Mouse (Mus musculus): ENCODE measurements around the gene Usp34. TPM values are rescaled to one million over a fixed set of nuclear protein-coding genes. Genes with fewer than 3 reads are reported as not detected.

Usp34 gene
- polyA plus RNA-seq, 1 experiment: 51.1 TPM

GRCm38 (mm10) chr11:23515315-23515714, 208.6 kb downstream of the Usp34 start:
- TF ChIP-seq POLR2A (IDR thresholded peaks at IDR 0.05; ENCODE audit: borderline replicate concordance, insufficient read depth, low read length) (no peak), CTCF (IDR thresholded peaks at IDR 0.05; ENCODE audit: borderline replicate concordance, insufficient read depth, low read depth, low read length) (no peak)
- H3K4me3 ChIP-seq (replicated peaks; ENCODE audit: insufficient read depth, low read depth, low read length): no peak overlapping the region
- 76% methylated on average over 2 of the region's 2 CpGs for WGBS
- no peaks in the 10 kb centered on the region for H3K27me3 ChIP-seq (ENCODE audit: control insufficient read depth, insufficient read depth, low read length)
- no peaks in the 10 kb centered on the region for H3K4me1 ChIP-seq (ENCODE audit: control insufficient read depth, insufficient read depth, low read length)
- no peak overlapping the region for H3K27ac ChIP-seq (ENCODE audit: insufficient read depth, low read length)
- DNase-seq: no peak

DNA sequence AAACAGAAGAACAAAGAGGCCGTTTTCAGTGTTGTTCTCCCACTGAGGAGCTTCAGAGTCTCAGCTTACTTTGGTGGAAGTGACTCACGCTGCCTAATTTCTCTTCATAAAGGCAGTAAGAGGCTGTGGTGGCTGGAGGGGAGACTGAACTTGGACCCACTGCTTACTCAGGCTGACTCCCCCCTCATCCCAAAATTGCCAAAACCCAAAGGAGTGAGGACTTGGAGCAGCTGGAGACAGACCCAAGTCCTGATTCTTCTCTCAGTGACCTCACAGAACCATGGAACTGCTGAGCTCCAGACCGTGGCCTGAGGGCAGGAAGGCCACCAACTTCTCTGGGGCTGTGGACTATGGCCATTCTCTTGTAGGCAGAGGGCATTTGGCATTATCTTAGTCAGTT, 212.3 kb downstream of the Usp34 start:
- no peak overlapping the region for H3K27ac ChIP-seq (ENCODE audit: insufficient read depth, low read length)
- no peak for DNase-seq
- no peak overlapping the region for H3K4me3 ChIP-seq (replicated peaks; ENCODE audit: insufficient read depth, low read depth, low read length)
- no peaks in the 10 kb centered on the region for H3K4me1 ChIP-seq (ENCODE audit: control insufficient read depth, insufficient read depth, low read length)
- no peaks in the 10 kb centered on the region for H3K27me3 ChIP-seq (ENCODE audit: control insufficient read depth, insufficient read depth, low read length)
- TF ChIP-seq CTCF (IDR thresholded peaks at IDR 0.05; ENCODE audit: borderline replicate concordance, insufficient read depth, low read depth, low read length): no peak
- no peak for TF ChIP-seq POLR2A (IDR thresholded peaks at IDR 0.05; ENCODE audit: borderline replicate concordance, insufficient read depth, low read length)
- 76% methylated on average over 3 of the region's 3 CpGs for WGBS

DNA sequence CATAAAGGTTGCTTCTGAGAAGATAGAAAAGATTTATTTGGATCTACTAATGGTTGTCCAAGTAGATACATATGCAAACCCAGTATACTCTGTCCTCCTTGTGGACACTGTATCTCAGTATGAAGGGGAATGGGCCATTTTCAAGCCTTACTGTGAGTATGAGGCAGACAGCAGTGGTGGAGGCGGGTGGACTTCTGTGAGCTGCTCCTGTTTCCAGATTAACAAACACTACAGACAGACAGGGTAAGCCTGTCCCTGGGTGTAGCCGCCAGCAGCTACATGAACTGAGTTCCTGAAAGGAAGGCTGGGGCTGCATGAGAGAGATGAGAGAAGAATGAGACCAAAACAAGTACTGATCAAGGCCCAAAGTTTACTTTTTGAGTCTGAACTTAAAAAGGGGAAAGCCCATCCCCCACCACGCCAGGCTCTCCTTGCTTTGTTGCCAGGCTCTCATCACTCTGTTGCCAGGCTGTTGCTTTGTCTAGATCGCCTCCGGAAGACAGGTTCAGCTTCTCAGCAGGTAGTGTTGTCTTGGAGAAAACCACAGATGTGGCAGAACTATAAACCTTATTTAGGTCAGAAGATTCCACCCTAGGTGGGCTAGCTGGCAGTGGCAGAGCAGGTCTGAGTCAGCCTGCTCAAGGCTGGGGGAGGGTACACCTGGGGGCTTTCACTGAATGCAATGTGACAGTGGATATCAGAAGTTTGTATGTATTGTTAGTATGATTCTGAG, 213.9 kb downstream of the Usp34 start, which contains the start of gene 1700093K21Rik:
Gene 1700093K21Rik, minus strand, starts transcription at position 683 of the 733 bp plus-strand sequence.
- WGBS: 39% methylated on average over 5 of the region's 5 CpGs
- DNase-seq: no peak

GRCm38 (mm10) chr11:23537446-23537845, 230.8 kb downstream of the Usp34 start:
- no peak overlapping the region for H3K27ac ChIP-seq (ENCODE audit: insufficient read depth, low read length)
- TF ChIP-seq CTCF (IDR thresholded peaks at IDR 0.05; ENCODE audit: borderline replicate concordance, insufficient read depth, low read depth, low read length) (no peak), POLR2A (IDR thresholded peaks at IDR 0.05; ENCODE audit: borderline replicate concordance, insufficient read depth, low read length) (no peak)
- no peaks in the 10 kb centered on the region for H3K4me1 ChIP-seq (ENCODE audit: control insufficient read depth, insufficient read depth, low read length)
- no peak for DNase-seq
- H3K27me3 ChIP-seq (ENCODE audit: control insufficient read depth, insufficient read depth, low read length): no peaks in the 10 kb centered on the region
- no peak overlapping the region for H3K4me3 ChIP-seq (replicated peaks; ENCODE audit: insufficient read depth, low read depth, low read length)
- WGBS: 86% methylated on average over 2 of the region's 2 CpGs

More for the DNA sequence above, 213.9 kb downstream of the Usp34 start, which contains the start of gene 1700093K21Rik:
- no peak within 1 kb of the TSS for H3K27ac ChIP-seq (ENCODE audit: insufficient read depth, low read length)
- TF ChIP-seq CTCF (IDR thresholded peaks at IDR 0.05; ENCODE audit: borderline replicate concordance, insufficient read depth, low read depth, low read length): no peak
- TF ChIP-seq POLR2A (IDR thresholded peaks at IDR 0.05; ENCODE audit: borderline replicate concordance, insufficient read depth, low read length): no peak
- no peaks in the 10 kb centered on the region for H3K4me1 ChIP-seq (ENCODE audit: control insufficient read depth, insufficient read depth, low read length)
- no peak within 1 kb of the TSS for H3K4me3 ChIP-seq (replicated peaks; ENCODE audit: insufficient read depth, low read depth, low read length)
- H3K27me3 ChIP-seq (ENCODE audit: control insufficient read depth, insufficient read depth, low read length): no peaks in the 10 kb centered on the region

Other genes starting within 250 kb of the Usp34 start
- 39.4 and 44.1 TPM in 2 replicates for gene Xpo1, start 50.9 kb upstream of the Usp34 start, polyA plus RNA-seq (2012; rRNA removed)
- 32.7 and 36.9 TPM in 2 replicates for gene Ahsa2, start 191.1 kb downstream of the Usp34 start, polyA plus RNA-seq (2012; rRNA removed)
- 0.27 and 0.49 TPM in 2 replicates for gene 1700093K21Rik, start 214.3 kb downstream of the Usp34 start, polyA plus RNA-seq (2012; rRNA removed)

All from cerebellum, adult 2 months (tissue).